Mouse (Mus musculus): ENCODE measurements around the gene Elovl7.

- TF ChIP-seq CTCF (IDR thresholded peaks at IDR 0.05; ENCODE audit: control insufficient read depth, insufficient read depth, insufficient replicate concordance, low read depth, low read length) (no peak), POLR2A (IDR thresholded peaks at IDR 0.05; ENCODE audit: control insufficient read depth, low read depth, low read length) (no peak)
These were observed 103.2 kb downstream of the Elovl7 start for GRCm38 (mm10) chr13:108317414-108317813.

Measured in testis, adult 2 months (tissue).